Mouse (Mus musculus) left cerebral cortex, postnatal 10 days (tissue): ENCODE measurements around the gene Gm49395. TPM values are rescaled to one million over a fixed set of nuclear protein-coding genes. Genes with fewer than 3 reads are reported as not detected.

Experiments
- DNase-seq, 2 experiments: peaks; one replicate each; pipeline ENCODE4 v3.0.0; 2021 to 2022; ENCODE audit warnings: low spot score in 2 of 2, mixed read lengths in 1 of 2; ENCODE audit errors: extremely low spot score in 1 of 2
- intact Hi-C: fragments of 180-260 bp; cut with DNase I; formaldehyde crosslinking; loops from one replicate; pipeline ENCODE4 v1.15.1; 2025
- total RNA-seq, 2 experiments: library from RNA; stranded (reverse); gene quantifications; 2 replicates each; pipeline ENCODE4 v1.2.3; 2021

Gm49395 gene
- total RNA-seq, 2 experiments from 2014 or later, result 1.5 to 5.6 TPM

DNA sequence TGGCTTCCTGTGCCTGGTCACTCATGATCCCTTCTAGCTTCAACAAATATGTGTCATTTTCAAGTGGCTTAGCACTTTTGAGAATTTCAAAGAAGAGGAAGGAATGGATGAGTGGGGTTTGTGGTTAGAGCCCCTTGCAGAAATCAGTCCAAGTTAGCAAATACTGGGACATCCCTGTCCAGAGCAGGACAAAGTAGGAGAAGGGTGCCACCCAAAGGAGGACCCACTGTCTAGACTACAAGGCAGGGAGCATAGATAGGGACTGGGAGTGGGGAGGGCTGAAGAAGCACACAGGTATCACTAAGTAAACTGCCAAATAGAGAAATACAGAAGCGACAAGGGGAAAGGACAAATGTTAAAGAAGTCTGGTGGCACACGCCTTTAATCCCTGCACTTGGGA lies 1.0 kb upstream of the Gm49395 start:
- no peak for DNase-seq
- intact Hi-C loops, result loop anchor here (10.0 kb wide), 1 partner anchor 112 kb away; no protein-coding TSS in a partner anchor

DNA sequence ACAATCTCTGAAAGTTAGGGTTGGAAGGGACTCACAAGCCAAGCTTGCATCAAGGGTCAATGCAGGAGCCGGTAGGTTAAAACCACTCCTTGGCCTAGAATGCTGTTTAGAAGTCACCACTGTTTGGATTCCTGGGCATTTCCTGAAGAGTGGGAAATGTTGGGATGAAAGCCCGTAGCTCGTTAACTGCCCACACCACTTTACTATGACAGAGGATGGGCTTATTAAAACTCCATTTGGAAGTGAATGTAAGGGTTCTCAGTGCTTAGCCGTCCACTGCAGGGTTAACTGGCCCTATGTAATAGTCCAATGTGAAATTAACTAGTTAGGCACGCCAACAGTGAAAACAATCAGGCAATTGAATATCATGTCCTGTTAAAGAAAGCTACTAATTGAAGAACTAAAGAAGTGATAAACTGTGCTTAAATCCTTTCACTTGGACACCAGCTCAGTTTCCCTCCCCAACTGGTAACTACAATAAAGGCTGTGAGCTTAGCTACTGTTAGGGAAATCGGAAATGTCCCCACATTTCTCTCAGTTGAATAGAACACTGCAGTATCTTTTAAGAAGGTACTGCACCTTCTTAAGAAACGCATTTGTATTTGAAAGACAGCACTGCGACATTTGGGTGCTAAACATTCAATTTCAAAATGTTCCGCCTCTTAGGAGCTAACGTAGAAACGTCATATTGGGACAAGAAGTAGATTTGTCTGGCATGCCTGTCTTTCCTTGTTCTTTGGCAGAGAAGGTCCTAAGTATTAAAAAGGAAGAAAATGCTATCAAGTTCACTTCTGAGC lies 1.1 kb downstream of the Gm49395 start:
- no peak for DNase-seq
- intact Hi-C loops, result loop anchor here (10.0 kb wide), 1 partner anchor 114 kb away; no protein-coding TSS in a partner anchor

DNA sequence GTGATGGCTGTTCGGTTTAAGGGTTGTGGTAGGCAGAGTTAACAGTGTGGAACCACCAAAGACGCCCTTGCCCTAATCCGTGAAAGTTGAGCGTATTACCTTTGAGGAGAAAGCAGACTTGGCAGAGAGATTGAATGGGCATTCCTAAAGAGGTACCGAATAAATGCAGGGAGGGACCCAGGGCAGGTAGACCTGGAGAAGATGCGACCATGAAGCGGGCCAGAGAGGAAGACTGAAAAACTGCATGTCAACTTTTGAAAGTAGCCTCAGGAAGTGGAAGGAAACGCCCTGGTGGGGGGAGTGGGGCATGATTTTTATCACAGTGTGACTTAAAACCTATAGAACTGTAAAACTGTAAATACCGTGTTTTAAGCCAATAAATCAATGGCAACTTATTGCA lies 2.3 kb downstream of the Gm49395 start:
- intact Hi-C loops, result loop anchor here (10.0 kb wide), 1 partner anchor 115 kb away; no protein-coding TSS in a partner anchor
- DNase-seq, result no peak

DNA sequence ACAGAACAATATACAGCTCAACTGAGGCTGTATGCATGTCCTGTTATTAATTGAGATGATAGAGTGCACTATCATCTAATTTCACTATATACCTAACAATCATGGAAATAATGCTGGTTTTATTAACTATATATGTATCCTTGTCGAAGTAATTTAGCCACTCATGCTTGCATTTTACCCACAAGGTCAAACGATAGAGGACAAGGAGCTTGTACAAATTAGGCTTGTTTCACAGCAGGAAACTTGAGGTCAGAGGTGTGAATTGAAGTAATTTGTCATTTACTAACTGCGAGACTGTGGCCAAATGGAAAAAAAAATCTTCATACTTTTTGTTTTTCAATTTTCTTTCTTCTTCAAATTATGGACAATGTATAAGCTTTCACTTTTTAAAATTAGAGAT lies 3.5 kb downstream of the Gm49395 start:
- intact Hi-C loops, result loop anchor here (10.0 kb wide), 1 partner anchor 113 kb away; no protein-coding TSS in a partner anchor
- DNase-seq, result no peak

DNA sequence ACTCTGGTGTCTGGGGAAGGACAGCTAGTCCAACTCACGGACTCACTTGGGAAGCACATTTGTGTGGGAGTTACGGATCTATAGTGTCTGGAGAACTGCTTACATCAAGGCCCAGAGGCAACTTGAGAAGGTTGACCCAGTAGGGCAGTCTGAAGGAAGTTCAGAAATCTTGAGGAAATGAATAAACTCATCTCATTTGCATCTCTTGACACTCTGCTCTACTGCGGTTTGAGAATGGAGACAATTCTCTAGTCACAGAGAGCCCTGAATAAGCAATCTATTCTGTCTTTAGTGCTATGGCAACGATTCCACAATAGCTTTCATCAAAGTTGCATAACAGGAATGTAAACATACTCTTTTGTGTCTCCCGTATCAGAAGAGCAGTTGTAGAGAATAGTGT lies 4.8 kb downstream of the Gm49395 start:
- intact Hi-C loops, result loop anchor here (10.0 kb wide), 1 partner anchor 112 kb away; no protein-coding TSS in a partner anchor
- DNase-seq, result no peak

DNA sequence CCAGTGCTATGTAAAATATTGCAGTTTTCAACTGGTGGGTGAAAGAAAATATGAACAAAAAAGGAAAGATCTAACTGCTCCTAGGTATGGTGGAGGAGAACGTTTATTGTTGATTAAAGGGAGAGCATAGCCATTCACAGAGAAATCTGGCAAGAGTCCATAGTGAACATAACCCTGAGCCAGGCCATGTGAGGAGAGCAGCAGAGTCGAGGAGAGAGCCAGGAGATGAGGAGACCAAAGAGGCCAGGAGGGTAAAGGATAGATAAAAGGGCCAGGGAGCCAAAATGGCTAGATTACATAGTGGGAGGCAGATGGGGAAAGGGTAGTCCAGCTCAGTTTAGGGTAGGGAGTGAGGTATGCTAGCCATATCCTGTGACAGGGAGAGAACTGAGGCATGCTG lies 5.5 kb downstream of the Gm49395 start:
- DNase-seq, result no peak
- intact Hi-C loops, result loop anchor here (10.0 kb wide), 1 partner anchor 111 kb away; no protein-coding TSS in a partner anchor

DNA sequence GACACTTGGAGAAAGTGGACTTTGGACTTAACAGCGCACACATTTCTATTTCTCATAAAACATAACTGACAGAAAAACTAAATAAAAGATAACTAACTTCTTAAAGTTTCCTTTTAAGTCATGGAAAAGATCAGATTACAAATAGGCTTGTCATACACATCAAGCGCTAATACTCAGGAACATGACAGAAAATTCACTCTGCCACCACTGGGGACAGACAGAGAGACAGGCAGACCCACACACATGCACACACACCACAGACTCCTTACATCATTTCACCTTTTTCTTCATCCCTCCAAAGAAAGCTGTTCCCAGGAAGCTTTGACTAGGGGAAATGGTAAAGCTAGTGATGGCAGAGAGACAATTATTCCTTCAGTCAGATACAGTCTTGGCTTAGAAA lies 6.3 kb downstream of the Gm49395 start:
- DNase-seq, result no peak
- intact Hi-C loops, result loop anchor here (10.0 kb wide), 1 partner anchor 111 kb away; no protein-coding TSS in a partner anchor

DNA sequence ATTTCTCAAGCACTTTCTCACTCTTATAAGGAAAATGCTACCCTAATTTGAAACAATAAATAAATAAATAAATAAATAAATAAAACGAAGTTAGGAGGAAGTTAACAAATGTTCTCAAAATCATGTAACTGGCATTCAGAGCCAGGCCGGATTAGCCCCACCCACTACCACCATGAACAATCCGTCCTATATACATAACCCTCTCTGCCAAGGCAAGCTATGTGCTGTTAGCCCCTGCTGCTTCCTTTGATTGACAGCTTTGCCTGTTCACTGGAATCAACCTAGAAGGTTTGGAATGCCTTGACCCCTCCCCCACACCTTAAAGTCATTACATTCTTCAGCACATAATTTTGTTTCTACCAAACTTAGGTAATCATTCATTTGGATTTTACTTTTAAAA lies 10.2 kb downstream of the Gm49395 start:
- DNase-seq, result no peak
- intact Hi-C loops, result loop anchor here (10.0 kb wide), 1 partner anchor 107 kb away; no protein-coding TSS in a partner anchor

- intact Hi-C loops, result loop anchor here (10.0 kb wide), 1 partner anchor 106 kb away; no protein-coding TSS in a partner anchor
- no peak for DNase-seq
Observed at GRCm38 (mm10) chr13:115090977-115091445, 10.7 kb downstream of the Gm49395 start.

DNA sequence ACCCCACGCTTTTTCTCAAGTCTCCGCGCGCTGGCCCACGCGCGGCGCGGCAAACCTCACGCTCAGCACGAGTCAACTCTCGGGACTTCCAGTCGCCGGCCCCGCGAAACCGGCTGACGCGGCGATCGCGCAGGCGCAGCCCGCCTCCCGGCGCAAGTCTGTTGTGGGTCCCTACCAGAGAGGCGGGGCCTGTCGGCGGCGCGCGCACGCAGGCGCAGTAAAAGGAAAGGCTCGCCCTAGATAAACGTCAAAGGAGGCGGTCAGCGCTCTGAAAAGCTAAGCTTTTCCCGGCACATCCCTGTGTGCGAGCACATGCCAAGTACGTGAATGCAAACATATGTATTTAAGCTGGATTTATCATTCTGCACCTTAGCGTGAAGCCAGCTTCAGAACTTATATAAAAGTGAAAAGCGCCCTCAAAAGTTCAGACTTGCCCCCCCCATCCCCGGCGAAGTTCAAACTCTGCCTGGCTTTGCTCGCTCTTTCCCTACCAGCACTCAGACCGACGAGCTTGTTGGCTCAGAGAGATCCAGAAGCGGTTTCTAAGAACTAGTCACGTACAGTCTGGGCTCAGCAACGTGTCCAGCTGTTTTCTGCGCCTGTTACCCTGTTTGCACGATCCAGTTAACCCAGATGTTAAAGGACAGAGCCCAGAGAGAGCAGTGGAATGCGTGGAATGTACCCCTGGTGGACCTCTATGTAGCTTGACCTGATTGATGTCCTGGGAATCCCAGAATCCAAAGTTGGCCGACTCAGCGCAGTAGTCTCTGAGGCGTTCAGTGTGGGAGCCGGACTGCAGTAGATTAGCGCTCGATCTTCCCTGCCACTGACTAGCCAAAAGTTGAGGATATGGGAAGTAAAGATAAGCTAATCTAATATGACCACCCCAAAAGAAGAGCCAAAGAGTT lies 11.4 kb downstream of the Gm49395 start, which contains the start of gene Pelo:
TSS of gene Pelo (minus strand) at position 118 of the 908 bp plus-strand sequence.
- peak; percentile 92 to 98 for DNase-seq
- intact Hi-C loops, result loop anchor here (10.0 kb wide), 1 partner anchor 106 kb away; no protein-coding TSS in a partner anchor

DNA sequence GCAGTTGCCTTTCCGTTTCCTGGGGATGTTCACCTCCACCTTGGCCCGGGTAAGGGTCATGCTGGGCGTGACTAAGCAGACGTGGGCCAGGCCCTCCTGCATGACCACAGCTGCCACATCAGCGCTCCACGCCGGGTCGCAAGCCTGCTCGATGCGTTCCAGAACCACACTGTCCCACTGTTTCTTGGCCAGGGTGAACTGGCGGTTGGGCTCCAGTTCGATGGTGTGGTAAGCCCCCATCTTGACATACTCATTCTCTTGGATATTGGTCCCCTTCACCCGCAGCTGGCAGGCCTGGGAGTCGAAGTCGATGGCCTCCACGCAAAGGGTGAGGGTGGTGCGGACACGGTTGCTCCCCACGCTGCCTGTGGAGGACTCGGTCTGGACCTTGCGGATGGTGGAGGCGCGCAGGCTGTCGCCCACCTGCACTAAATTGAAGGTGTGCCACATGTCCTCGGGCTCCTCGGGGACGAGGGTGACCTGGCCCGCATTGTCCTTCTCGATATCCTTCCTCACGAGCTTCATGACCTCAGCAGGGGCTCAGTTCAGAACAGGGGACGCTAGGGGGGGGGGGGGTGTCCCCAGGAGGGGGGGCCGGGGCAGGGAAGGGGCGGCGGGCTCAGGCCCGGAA lies 12.2 kb downstream of the Gm49395 start:
- intact Hi-C loops, result loop anchor here (10.0 kb wide), 1 partner anchor 105 kb away; no protein-coding TSS in a partner anchor

DNA sequence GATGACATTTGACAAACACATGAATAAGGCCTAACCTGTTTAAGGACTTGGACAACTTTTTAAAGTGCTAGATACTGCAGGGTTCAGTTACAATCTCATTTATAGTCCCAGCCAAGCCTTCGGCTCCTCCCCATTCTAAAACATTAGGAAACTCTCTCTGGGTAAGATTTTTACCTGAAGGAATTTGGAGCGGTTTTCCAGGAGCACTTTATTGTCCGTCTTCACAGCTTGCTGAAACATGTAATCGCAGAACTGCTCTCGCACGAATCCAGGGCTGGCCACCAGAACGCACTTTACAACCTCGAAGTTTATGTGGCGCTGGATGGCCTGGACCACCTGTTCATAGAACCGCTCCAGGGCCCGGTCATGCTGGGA lies 12.7 kb downstream of the Gm49395 start:
- no peak for DNase-seq
- intact Hi-C loops, result no loop called here

More for the DNA sequence above, 12.2 kb downstream of the Gm49395 start:
- DNase-seq, result peak in 1 of 2 experiments; percentile 57

DNA sequence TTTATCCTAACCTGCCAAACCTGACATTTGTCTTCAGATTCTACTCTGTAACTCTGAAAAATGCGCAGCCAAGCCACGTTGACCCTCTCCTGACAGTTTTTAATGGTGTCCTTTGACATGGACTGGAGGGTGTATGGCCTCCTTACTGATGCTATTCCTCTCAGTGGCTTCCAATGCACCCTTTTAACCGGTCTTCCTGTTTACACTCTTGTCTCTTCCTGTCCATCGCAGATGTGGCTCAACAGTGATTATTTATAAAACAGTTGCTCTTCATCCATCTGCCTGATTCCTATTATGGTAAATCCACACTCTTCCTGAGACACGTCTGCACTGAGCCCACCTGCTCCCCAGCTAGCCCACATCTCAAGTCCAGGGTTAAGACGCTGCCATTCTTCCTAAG lies 15.7 kb downstream of the Gm49395 start:
- intact Hi-C loops, result no loop called here
- no peak for DNase-seq

- intact Hi-C loops, result no loop called here
Observed at GRCm38 (mm10) chr13:115082339-115082738, 19.4 kb downstream of the Gm49395 start.

DNA sequence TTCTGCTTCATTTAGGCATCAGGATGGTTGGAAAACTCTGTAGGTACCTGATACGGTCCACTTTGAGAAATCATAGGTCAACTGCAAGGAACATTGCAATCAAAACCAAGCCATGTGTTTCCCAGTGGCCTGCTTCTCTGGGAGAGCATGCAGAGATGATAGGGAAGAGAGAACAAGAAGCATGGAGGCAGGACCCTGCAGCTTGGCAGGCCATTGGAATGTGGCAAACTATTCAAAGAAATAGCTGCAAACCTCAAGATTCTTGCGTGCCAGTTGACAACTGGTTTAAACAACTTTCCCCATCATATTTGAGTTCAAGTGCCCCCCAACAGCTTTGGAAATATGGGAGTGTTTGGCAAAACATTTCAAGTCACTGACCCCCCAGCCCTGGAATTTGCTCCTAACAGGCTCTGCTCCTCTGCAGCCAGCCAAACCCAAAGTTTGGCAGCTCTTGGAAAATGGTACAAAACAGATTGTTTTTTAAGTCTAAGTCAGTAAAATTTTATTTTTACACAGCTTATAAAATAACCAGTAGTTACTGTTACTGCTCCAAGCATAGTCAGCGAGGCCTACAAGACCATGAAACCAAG lies 21.6 kb downstream of the Gm49395 start:
- DNase-seq, result no peak
- intact Hi-C loops, result no loop called here

More at GRCm38 (mm10) chr13:115082339-115082738, 19.4 kb downstream of the Gm49395 start:
- DNase-seq, result no peak

DNA sequence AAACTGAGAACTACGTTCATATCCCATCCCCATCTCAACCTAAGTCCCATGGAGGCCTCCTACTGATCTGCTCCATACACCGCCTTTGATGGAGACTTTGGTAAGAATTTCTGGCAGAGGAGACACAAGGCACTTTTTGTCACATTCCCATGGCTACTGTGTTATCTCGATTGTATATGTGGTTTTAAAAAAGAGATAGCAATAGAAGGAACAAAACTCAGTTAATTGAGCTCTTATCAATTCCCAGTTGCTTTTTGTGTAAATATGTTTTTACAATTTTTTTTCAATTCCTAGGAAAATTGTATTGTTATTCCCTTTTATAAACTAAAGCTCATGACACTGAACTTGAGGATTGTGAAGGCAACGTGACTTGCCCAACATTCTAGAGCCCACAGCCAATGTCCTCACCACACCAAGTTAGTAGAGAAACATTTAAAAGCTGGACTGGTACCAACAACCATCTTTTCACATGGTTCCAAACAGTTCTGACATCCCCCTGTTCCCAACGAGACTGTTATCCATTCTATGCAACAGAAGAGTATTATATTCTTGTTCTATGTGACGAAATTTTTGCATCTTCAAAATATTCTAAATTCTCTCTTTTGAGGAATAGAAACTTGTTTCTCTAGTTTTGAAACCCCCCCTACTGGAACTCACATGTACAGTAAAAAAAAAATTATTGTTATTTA lies 22.6 kb downstream of the Gm49395 start:
- DNase-seq, result no peak
- intact Hi-C loops, result no loop called here

- intact Hi-C loops, result no loop called here
- DNase-seq, result peak in 1 of 2 experiments; percentile 35
Observed at GRCm38 (mm10) chr13:115077346-115078134, 24.2 kb downstream of the Gm49395 start.
